ENCODE assay signal across 11 mouse cellular contexts in the genomic region with DNA sequence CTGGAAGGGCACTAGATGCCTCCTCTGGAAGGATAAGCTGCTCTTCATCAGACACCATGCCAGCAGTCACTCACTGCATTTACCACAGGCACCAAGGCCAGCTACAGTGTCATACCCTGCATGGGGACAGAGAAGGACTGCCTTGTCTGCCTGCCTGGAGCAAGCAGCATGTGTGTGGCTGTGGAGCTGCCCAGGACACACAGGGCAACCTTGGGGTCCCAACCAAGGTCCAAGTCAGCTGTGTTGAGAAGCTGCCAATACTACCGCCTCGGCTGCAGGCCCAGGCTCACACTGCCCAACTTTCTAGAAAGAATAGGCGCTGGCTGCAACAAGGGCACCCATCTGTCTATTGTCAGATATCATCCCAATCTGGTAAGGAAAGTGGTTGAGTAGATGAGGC.
DNase-seq lines count a peak whose midpoint lies in the region; ATAC-seq lines count a peak whose summit lies in the region.
"Had no signal": no experiment of that assay in that cellular context is flagged by ENCODE, and none has a peak within 500 bp of the region (broad histone marks: within the 10 kb centered on the region; RNA-seq: fewer than 3 reads in every experiment).

No protein-coding gene starts in this region.

- H3K36me3 ChIP-seq in hindbrain, embryonic 10.5 days = peaks cover 50% of the 10 kb centered on the region
- H3K36me3 ChIP-seq in hindbrain, embryonic 14.5 days (replicated peaks; ENCODE audit: control insufficient read depth, insufficient read depth) = peaks cover 54% of the 10 kb centered on the region
- peaks cover 47% of the 10 kb centered on the region for H3K36me3 ChIP-seq in midbrain, embryonic 10.5 days
- no peaks in the 10 kb centered on the region; the same call in 1 of the 2 replicates for H3K36me3 ChIP-seq in midbrain, embryonic 11.5 days (ENCODE audit: control insufficient read depth, insufficient read depth, low read length)
- H3K36me3 ChIP-seq in heart, embryonic 14.5 days (ENCODE audit: control insufficient read depth, insufficient read depth, low read length) = peaks cover 57% of the 10 kb centered on the region
- H3K36me3 ChIP-seq in limb, embryonic 12.5 days = peaks cover 57% of the 10 kb centered on the region

- 93% methylated on average over 3 of the region's 3 CpGs for WGBS in hindbrain, embryonic 10.5 days
- 76% methylated on average over 3 of the region's 3 CpGs for WGBS in hindbrain, embryonic 14.5 days
- WGBS in midbrain, embryonic 10.5 days = 92% methylated on average over 3 of the region's 3 CpGs
- 84% methylated on average over 3 of the region's 3 CpGs for WGBS in midbrain, embryonic 11.5 days
- WGBS in heart, embryonic 14.5 days = 67% methylated on average over 3 of the region's 3 CpGs
- WGBS in limb, embryonic 12.5 days = 92% methylated on average over 3 of the region's 3 CpGs

- DNase-seq in hindbrain, embryonic 10.5 days (ENCODE audit: low spot score) = no peak
- DNase-seq in hindbrain, embryonic 14.5 days (ENCODE audit: low spot score) = no peak
- DNase-seq in midbrain, embryonic 10.5 days (ENCODE audit: low spot score) = no peak
- DNase-seq in midbrain, embryonic 11.5 days (ENCODE audit: low spot score, missing footprints) = no peak
- no peak for DNase-seq in left cerebral cortex, adult 8-10 months (ENCODE audit: low spot score in 2 of 2)
- DNase-seq: gastrocnemius, adult 2 months; kidney, adult 2 months had no signal

- H3K27ac ChIP-seq in hindbrain, embryonic 10.5 days = peak overlapping the region; percentile 68
- no peak overlapping the region for H3K27ac ChIP-seq in hindbrain, embryonic 14.5 days
- H3K27ac ChIP-seq in midbrain, embryonic 10.5 days (replicated peaks) = peak overlapping the region; percentile 63
- no peak overlapping the region for H3K27ac ChIP-seq in midbrain, embryonic 11.5 days (ENCODE audit: low read depth, low read length)
- H3K27ac ChIP-seq in heart, embryonic 14.5 days (replicated peaks in 1 of 2; ENCODE audit: control insufficient read depth in 1 of 2, insufficient read depth in 1 of 2, low read depth in 2 of 2, low read length in 2 of 2) = peak overlapping the region in 1 of 2 experiments; percentile 26; a peak in 1 of 4 replicates
- H3K27ac ChIP-seq in limb, embryonic 12.5 days = 0 out of 2 replicates have a peak overlapping the region, but pooled peaks have one; percentile 7
- H3K27ac ChIP-seq: gastrocnemius, adult 2 months; neural tube, embryonic 15.5 days had no signal

- no peak overlapping the region for H3K4me2 ChIP-seq in hindbrain, embryonic 14.5 days (replicated peaks)
- H3K4me2 ChIP-seq in midbrain, embryonic 11.5 days = no peak overlapping the region
- H3K4me2 ChIP-seq in heart, embryonic 14.5 days (ENCODE audit: low read length) = no peak overlapping the region
- no peak overlapping the region for H3K4me2 ChIP-seq in limb, embryonic 12.5 days
- H3K4me2 ChIP-seq: neural tube, embryonic 15.5 days had no signal

- H3K9ac ChIP-seq in hindbrain, embryonic 14.5 days = no peak overlapping the region
- no peak overlapping the region for H3K9ac ChIP-seq in midbrain, embryonic 11.5 days (ENCODE audit: low read length)
- H3K9ac ChIP-seq in heart, embryonic 14.5 days (ENCODE audit: low read length) = 0 out of 2 replicates have a peak overlapping the region, but pooled peaks have one; percentile 12
- H3K9ac ChIP-seq in limb, embryonic 12.5 days (replicated peaks) = no peak overlapping the region
- H3K9ac ChIP-seq: neural tube, embryonic 15.5 days had no signal

- ATAC-seq in hindbrain, embryonic 14.5 days (ENCODE audit: low FRiP score) = no peak
- ATAC-seq in midbrain, embryonic 11.5 days (ENCODE audit: low FRiP score) = no peak
- no peak for ATAC-seq in heart, embryonic 14.5 days (ENCODE audit: insufficient number of reproducible peaks, insufficient read depth, low FRiP score, low read depth)
- ATAC-seq in limb, embryonic 12.5 days (ENCODE audit: insufficient number of reproducible peaks, insufficient read depth, low FRiP score, low TSS enrichment, low read depth) = no peak

- no peaks in the 10 kb centered on the region for H3K27me3 ChIP-seq in hindbrain, embryonic 10.5 days (ENCODE audit: insufficient read depth, poor library complexity, severe bottlenecking)
- no peaks in the 10 kb centered on the region for H3K27me3 ChIP-seq in hindbrain, embryonic 14.5 days (ENCODE audit: control insufficient read depth, insufficient read depth, low read length)
- H3K27me3 ChIP-seq in midbrain, embryonic 10.5 days (ENCODE audit: low read depth, poor library complexity, severe bottlenecking) = no peaks in the 10 kb centered on the region
- H3K27me3 ChIP-seq in midbrain, embryonic 11.5 days (ENCODE audit: control insufficient read depth, insufficient read depth, low read length) = no peaks in the 10 kb centered on the region; the same call in 1 of the 2 replicates
- H3K27me3 ChIP-seq in heart, embryonic 14.5 days (ENCODE audit: control insufficient read depth, insufficient read depth, low read length) = no peaks in the 10 kb centered on the region
- H3K27me3 ChIP-seq in limb, embryonic 12.5 days = no peaks in the 10 kb centered on the region
- H3K27me3 ChIP-seq: neural tube, embryonic 15.5 days had no signal

- H3K4me3 ChIP-seq in hindbrain, embryonic 10.5 days = no peak overlapping the region
- H3K4me3 ChIP-seq in hindbrain, embryonic 14.5 days (replicated peaks; ENCODE audit: low read length) = no peak overlapping the region
- no peak overlapping the region for H3K4me3 ChIP-seq in midbrain, embryonic 10.5 days
- H3K4me3 ChIP-seq in midbrain, embryonic 11.5 days (ENCODE audit: low read depth, low read length) = no peak overlapping the region
- H3K4me3 ChIP-seq in heart, embryonic 14.5 days (ENCODE audit: control insufficient read depth in 1 of 2, insufficient read depth in 1 of 2, low read depth in 1 of 2, low read length in 2 of 2) = no peak overlapping the region
- no peak overlapping the region for H3K4me3 ChIP-seq in limb, embryonic 12.5 days (replicated peaks)
- H3K4me3 ChIP-seq: erythroblast, embryonic 14.5 days; gastrocnemius, adult 2 months; neural tube, embryonic 15.5 days had no signal

- peaks cover 69% of the 10 kb centered on the region for H3K4me1 ChIP-seq in hindbrain, embryonic 10.5 days (replicated peaks)
- peaks cover 37% of the 10 kb centered on the region for H3K4me1 ChIP-seq in hindbrain, embryonic 14.5 days (replicated peaks; ENCODE audit: control insufficient read depth, insufficient read depth, low read length)
- peaks cover 75% of the 10 kb centered on the region for H3K4me1 ChIP-seq in midbrain, embryonic 10.5 days
- peaks cover 24% of the 10 kb centered on the region for H3K4me1 ChIP-seq in midbrain, embryonic 11.5 days (ENCODE audit: control insufficient read depth, insufficient read depth, low read length)
- H3K4me1 ChIP-seq in heart, embryonic 14.5 days (ENCODE audit: control insufficient read depth in 2 of 2, insufficient read depth in 2 of 2, low read length in 2 of 2) = peaks cover 33 to 64% of the 10 kb centered on the region in 2 experiments
- H3K4me1 ChIP-seq in limb, embryonic 12.5 days (replicated peaks) = peaks cover 26% of the 10 kb centered on the region

- no peaks in the 10 kb centered on the region for H3K9me3 ChIP-seq in hindbrain, embryonic 10.5 days
- no peaks in the 10 kb centered on the region for H3K9me3 ChIP-seq in hindbrain, embryonic 14.5 days (ENCODE audit: control insufficient read depth, low read length)
- no peaks in the 10 kb centered on the region for H3K9me3 ChIP-seq in midbrain, embryonic 10.5 days (replicated peaks)
- H3K9me3 ChIP-seq in midbrain, embryonic 11.5 days (ENCODE audit: control insufficient read depth, low read length) = no peaks in the 10 kb centered on the region
- no peaks in the 10 kb centered on the region for H3K9me3 ChIP-seq in heart, embryonic 14.5 days (ENCODE audit: control insufficient read depth, low read length)
- no peaks in the 10 kb centered on the region for H3K9me3 ChIP-seq in limb, embryonic 12.5 days
- H3K9me3 ChIP-seq: neural tube, embryonic 15.5 days had no signal

Comparison
In these comparisons a context has a peak if more than half of its experiments do, and no peak if none do; other contexts are left out.
1. H3K27ac ChIP-seq: peak in hindbrain, embryonic 10.5 days (single experiment), midbrain, embryonic 10.5 days (single experiment) and limb, embryonic 12.5 days (single experiment); none in hindbrain, embryonic 14.5 days (single experiment) and midbrain, embryonic 11.5 days (single experiment).